Mouse (Mus musculus) retina, postnatal 1 day (tissue): Measurements from ENCODE around the gene Kcnma1.
A peak's percentile ranks its signal among the peaks of the same experiment; 100 is the strongest.

Experiments used
- DNase-seq: peaks from one replicate; pipeline ENCODE4 v3.0.0-alpha.2; 2012

Gene Kcnma1

GRCm38 (mm10) chr14:23589744-23590481, 424.4 kb downstream of the Kcnma1 start:
- peak; percentile 40 for DNase-seq

DNA sequence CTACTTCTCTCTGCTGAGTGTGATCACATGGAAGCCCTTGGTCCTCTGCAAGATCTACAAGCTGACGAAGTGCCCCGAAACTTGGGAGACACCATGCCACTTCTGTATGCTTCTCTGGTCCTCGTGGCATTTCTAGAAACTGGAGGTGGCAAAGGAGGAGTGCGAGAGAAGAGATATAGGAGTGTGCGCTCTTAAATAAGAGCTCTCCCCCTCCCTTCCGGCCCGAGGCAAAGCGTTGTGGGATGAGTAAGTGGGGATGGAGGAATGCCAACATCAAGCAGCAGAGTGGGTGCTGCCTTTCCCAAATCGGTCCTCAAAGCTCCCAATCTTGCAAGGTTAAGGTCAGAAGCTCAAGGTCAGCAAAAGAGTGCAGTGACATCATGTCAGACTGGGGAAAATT, 426.8 kb downstream of the Kcnma1 start:
- no peak for DNase-seq

DNA sequence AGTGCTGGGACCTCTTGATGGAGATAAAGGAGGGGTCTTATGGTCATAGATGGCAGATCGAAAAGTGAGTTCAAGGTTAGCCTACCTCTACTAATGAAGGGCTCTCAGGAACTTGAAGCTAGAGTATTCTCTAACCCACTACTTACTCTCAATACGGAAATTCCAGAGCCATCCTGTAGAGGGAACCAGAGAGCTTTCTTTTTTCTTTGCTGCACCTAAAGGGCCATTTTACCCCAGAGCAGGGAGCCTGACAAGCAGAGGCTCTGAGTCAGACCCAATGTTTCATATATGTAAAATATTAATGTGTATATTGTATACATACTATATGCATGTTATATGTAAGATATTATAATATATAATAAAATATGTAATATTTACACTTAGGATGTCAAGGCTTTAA, 431.1 kb downstream of the Kcnma1 start:
- peak; percentile 79 for DNase-seq

GRCm38 (mm10) chr14:23581282-23581681, 433.0 kb downstream of the Kcnma1 start:
- no peak for DNase-seq

GRCm38 (mm10) chr14:23575951-23576350, 438.3 kb downstream of the Kcnma1 start:
- DNase-seq = peak; percentile 59

DNA sequence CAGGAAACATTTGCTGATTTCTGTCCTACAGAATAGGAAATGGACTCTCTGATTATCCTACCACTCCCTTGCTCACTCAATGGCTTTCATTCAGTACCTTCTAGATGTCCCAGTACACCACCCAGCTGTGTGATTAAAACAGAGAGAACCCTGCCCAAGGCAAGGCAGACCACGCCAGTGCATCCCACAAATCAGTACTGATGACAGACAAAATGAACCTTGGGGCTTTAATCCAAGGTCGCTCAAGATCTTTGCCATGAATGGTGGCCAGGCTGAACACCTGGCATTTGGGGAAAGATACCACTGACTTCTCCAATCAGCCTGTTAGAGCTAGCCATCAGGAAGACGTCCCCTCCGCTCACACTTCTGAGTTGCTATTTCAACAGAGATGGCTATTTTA, 440.2 kb downstream of the Kcnma1 start:
- DNase-seq = no peak

GRCm38 (mm10) chr14:23573385-23573784, 440.9 kb downstream of the Kcnma1 start:
- DNase-seq = no peak

GRCm38 (mm10) chr14:23572778-23573177, 441.5 kb downstream of the Kcnma1 start:
- no peak for DNase-seq

- no peak for DNase-seq
Measured at GRCm38 (mm10) chr14:23570251-23570650, 444.0 kb downstream of the Kcnma1 start.

GRCm38 (mm10) chr14:23565931-23566330, 448.4 kb downstream of the Kcnma1 start:
- no peak for DNase-seq

DNA sequence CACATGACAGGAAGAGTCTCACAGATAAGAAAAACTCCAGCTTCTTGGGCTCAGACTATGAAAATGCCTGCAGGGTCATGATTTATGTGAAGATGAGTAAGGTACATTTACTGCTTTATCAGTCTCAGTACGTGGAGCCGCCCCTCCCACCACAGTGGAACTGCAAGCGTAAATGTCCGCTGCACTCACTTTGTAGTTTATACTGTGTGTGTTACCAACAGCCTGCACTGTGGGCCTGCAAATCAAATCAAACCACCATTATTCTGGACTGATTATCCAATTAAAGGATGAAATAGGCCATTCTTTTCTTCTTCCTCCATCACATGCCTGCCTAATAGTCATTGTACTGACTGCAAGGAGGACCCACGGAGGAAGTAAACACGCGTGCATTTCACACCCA, 449.8 kb downstream of the Kcnma1 start:
- DNase-seq = peak; percentile 59

GRCm38 (mm10) chr14:23563180-23563579, 451.1 kb downstream of the Kcnma1 start:
- DNase-seq = no peak

DNA sequence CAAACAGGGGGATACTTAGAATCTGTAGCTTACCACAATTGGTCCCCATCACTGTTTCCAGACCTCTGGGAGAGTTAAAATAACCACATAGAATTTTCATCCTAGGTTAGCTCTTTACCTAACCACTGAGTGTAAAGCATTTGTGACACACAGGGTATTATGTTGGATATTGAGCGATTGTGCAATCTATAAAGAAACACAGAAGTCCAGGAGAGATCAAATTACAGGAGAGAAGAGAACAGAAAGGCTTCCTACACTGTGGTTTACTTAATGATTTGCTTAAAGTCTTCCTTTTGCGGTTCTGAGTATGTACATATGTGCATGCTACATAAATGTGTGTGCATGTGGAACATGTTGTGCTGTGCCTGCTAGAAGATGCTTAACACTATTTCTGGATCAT, 458.6 kb downstream of the Kcnma1 start:
- no peak for DNase-seq

GRCm38 (mm10) chr14:23552252-23552974, 461.9 kb downstream of the Kcnma1 start:
- DNase-seq = no peak

GRCm38 (mm10) chr14:23550467-23550866, 463.8 kb downstream of the Kcnma1 start:
- DNase-seq = no peak

- no peak for DNase-seq
Measured at GRCm38 (mm10) chr14:23542131-23542530, 472.2 kb downstream of the Kcnma1 start.

DNA sequence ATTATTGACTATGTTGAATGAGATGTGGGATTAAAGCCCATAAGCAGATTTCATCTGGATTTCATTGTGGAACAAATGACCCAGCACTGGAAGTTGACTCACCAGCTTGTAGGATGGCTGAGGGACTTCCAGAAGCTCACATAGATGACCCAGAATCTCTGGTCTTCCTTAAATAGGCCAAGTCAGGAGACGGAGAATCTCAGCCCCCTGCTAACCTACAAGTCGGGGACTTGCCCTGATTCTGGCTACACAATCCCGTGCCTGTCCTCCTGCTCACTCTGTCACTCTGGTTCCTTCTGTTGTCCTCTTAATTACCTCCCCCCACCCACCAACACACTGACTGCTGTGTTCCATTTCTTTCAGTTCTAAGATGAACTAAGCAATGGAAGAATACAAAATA, 474.7 kb downstream of the Kcnma1 start:
- DNase-seq = no peak

DNA sequence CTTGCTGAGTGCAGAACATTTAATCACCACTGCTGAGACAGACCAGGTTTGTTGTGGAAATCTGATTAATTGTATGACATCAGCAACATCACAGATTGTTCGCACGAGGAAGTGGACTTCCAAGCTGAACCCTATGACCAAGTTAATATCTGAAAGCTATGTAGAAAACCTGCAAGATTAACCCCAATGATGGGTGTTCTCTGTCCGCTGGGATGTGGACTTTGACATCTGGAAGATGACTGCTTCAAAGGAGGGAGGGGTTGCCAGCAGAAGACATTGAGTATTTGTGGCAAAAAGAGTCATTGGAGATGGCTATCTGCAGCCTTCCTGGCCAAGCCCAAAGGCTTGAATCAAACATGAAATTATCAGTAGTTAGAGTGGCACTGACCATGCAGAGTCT, 480.9 kb downstream of the Kcnma1 start:
- no peak for DNase-seq

- no peak for DNase-seq
Measured at GRCm38 (mm10) chr14:23531735-23532525, 482.4 kb downstream of the Kcnma1 start.

DNA sequence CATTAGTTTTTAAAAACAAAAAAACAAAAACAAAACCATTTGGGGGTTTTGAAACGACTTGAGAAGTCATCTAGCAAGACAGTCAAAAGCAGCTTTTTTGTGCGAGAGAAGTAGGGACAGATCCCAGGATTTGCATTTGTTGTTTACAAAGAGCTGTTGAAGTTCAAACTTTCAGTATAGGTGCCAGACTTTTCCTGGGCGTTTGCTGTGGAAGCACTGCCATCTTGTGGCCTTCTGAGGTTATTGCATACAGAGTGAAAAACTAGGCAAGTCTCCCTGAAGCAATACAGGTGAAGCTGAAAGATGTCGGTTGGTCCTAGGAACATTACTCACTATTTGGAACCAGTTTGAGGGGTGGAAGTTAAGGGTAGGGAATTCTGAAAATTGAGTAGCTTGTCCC, 484.6 kb downstream of the Kcnma1 start:
- peak; percentile 69 for DNase-seq

DNA sequence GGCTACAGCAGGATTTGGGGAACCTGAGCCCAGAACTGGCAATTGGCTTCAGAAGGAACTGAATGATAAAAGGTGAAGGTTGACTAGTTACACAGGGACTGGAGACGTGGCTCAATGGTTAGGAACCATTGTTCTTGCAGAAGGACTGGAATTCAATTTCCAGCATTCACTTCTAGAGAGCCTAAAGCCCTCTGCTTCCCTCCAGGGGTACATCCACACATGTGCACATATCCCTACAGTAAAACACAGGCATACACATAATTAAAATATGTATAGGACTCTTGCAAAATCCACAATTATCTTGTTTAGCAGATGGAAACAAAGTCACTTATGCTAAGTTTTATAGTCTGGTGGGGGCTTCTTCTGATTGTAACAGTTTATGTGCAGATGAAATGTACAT, 485.1 kb downstream of the Kcnma1 start:
- DNase-seq = no peak

- no peak for DNase-seq
Measured at GRCm38 (mm10) chr14:23525910-23526309, 488.4 kb downstream of the Kcnma1 start.

GRCm38 (mm10) chr14:23523825-23524491, 490.3 kb downstream of the Kcnma1 start:
- DNase-seq = no peak
